Mouse (Mus musculus) heart, postnatal 0 days (tissue): ENCODE measurements around the gene Gm6583.

Experiments used
- CTCF ChIP-seq: IDR thresholded peaks from 2 replicates; pipeline ENCODE4 v1.5.1; 2016; ENCODE audit warnings: antibody characterized with exemption, control low read depth, low read depth
- EP300 ChIP-seq: IDR thresholded peaks from 2 replicates; pipeline ENCODE4 v1.6.1; 2016; ENCODE audit warnings: antibody characterized with exemption, low read depth

- TF ChIP-seq EP300 (no peak), CTCF (no peak)
Measured at GRCm38 (mm10) chr5:112371933-112372332, 16.1 kb upstream of the Gm6583 start.
